Mouse (Mus musculus) Muller cell, postnatal 12 days (primary cell): ENCODE data around the gene Eno3.

Source experiments
- DNase-seq: peaks from one replicate; pipeline ENCODE4 v3.0.0-alpha.2; 2015; ENCODE audit errors: inconsistent ontology term

The Eno3 gene

DNA sequence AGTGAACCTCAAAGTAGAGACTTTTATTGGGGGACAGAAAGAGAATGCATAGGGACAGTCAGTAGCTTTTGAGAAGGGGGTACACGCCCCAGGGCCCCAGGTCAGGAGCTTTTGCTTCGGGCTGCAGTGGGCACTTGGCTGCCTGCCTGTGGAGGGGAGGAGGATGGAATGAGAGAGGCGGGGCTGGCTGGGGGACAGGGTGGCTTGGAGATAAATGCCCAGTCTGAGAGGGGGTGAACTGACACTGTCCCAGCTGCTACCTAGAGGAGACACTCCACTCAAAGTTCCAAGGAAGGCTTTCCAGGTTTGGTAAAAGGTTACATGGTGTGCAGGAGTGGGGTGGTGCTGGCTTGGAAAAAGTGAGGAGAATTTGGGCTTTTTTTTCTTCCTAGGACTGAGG is at the start of gene Eno3:
TSS of gene Eno3 (plus strand) at position 239 of the 400 bp plus-strand sequence.
- no peak for DNase-seq

DNA sequence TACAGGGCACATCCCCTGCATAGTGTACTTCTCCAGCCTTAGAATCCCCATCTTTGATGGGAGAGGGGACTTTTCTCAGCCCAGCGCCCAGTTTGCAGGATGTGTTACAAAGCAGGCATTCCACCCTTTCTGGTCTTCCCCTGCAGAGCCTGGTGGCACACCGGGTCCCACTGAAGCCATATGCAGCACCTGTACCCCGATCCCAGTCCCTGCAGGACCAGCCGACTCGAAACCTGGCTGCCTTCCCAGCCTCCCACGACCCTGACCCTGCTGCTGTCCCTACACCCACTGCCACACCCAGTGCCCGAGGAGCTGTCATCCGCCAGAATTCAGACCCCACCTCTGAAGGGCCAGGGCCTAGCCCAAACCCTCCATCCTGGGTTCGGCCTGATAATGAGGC is 49.4 kb upstream of the Eno3 start:
- no peak for DNase-seq

DNA sequence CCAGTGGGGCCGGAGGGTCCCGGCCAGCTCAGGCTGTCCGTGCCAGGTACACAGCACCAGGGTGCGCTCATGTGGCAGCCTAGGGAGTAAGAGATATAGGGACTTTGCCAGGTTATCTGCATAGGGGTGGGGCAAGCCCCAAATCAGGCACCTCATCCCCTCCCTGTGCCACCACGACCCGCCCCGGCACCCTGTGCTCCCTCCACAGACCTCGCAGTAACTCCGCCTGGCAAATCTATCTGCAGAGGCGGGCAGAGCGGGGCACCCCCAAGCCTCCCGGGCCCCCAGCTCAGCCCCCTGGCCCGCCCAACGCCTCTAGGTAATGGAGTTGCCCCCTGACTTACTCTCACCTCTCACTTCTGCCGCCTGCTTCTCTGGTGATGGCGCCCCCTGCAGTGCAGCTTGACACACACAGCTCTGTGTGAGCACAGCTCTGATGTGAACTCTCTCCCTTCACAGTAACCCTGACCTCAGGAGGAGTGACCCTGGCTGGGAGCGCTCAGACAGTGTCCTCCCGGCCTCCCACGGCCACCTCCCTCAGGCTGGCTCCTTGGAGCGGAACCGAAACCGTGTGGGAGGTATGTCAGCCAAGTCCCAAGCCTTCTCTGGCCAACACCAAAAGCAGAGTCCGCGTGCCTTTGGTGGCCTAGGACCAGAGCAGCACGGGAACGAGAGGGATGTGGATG is 48.5 kb upstream of the Eno3 start:
- DNase-seq, result no peak

DNA sequence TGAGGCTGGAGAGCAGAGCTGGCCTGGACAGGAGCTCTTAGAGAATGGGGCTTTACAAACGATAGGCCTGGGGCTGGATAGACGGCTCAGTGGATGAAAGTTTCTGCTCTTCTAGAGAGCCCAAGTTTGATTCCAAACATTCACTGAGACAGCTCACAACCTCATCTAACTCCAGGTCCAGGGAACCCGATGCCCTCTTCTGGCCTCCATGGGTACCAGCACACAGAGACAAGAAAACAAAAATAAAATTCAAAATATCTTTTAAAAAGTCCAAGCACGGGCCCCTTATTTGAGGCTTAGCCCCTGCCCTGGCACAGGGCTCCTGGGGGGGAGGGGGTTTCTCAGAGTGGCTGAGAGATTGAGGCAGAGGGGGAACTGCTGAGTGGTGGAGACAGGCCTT is 46.2 kb upstream of the Eno3 start:
- no peak for DNase-seq

DNA sequence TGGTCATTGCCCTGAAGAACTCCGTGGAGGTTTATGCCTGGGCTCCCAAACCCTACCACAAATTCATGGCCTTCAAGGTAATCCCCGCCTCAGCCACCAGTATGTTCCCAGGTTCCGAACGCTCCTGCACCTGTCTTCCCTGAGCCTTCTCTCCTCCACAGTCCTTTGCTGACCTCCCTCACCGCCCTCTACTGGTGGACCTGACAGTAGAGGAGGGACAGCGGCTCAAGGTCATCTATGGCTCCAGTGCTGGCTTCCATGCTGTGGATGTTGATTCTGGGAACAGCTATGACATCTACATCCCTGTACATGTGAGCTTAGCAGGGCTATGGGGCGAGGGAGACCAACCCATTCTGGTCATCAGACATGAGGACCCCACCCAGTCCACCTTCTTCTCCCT is 44.5 kb upstream of the Eno3 start:
- no peak for DNase-seq

- peak; percentile 68 for DNase-seq
These were observed 41.9 kb upstream of the Eno3 start for GRCm38 (mm10) chr11:70615074-70615473.

- DNase-seq, result no peak
These were observed 41.4 kb upstream of the Eno3 start, which contains the start of gene 4930544D05Rik for GRCm38 (mm10) chr11:70615516-70616093. TSS of gene 4930544D05Rik (plus strand) at chr11:70615848.

DNA sequence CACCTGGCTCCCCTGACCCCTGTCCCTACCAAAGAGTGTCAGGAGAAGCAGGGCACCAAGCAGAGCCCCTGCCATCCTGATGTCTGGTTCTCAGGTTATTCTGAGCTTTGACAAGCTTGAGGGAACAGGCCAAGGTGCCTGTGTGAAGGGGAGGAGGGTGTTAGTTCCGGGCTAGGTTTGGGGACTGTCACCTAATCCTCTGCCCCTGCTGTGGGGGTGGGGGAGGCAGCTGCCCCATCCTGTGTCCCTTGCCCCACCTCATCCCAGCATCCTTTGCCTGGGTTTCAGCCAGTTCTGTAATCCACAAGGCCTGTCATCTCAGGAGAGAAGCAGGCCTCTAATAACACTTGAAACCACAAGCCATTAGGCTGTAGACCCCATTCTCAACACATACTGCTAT is 37.9 kb upstream of the Eno3 start, which contains the start of gene Chrne:
TSS of gene Chrne (minus strand) at position 116 of the 400 bp plus-strand sequence.
- no peak for DNase-seq

GRCm38 (mm10) chr11:70621972-70622814 is 34.8 kb upstream of the Eno3 start:
- peak; percentile 82 for DNase-seq

DNA sequence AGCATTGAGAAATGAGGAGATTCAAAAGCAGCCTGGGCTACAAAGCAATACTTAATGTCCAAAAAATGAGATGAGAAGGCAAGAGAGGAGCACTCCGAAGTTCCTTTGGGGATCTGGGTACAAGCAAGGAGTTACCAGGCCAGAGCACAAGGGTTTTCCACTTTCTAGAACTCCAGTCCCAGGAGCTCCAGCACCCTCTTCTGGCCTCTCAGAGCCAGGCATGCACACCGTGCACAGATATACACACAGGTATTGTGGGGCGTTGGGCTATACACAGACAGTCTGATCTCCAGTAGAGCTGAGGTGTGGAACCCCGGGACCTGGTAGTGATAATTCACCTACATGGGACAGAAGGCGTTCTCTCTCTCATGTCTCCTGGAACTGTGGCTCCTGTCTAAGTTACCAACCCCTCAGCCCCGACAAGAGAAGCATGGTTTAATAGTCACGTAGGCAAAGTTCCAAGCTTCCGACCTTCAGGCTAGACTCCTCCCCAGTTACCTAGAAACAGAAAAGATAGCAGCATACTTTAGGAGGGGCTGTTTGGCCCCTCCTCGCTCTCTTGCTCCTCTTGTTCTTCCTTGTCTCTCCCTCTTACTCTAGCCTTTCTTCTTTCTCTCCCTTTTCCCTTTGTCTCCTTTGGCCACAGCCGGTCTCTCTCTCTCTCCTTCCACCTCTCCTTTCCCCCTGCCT is 33.8 kb upstream of the Eno3 start:
- no peak for DNase-seq

- DNase-seq, result peak; percentile 39
These were observed 31.5 kb upstream of the Eno3 start for GRCm38 (mm10) chr11:70625473-70625872.

- no peak for DNase-seq
These were observed 30.1 kb upstream of the Eno3 start for GRCm38 (mm10) chr11:70626877-70627276.

DNA sequence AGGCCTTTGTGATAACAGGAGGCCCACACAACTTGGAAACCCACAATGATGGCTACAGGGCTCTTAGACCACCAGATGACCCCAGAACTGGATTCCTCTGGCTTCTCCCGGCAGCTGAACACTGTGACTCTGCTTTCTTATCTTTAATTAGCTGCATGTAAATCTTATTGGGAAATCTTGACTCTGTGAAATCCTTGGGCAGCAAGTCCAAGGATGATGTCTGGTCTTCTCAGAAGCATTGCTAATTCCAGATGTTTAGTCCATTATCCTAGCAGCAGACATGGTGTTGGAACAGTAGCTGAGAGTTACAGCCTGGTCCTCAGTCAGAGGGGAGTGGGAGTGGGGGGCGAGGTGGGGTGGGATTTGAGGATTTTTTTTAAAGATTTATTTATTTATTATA is 28.6 kb upstream of the Eno3 start:
- no peak for DNase-seq

- no peak for DNase-seq
These were observed 27.4 kb upstream of the Eno3 start for GRCm38 (mm10) chr11:70629557-70629956.

GRCm38 (mm10) chr11:70630129-70630528 is 26.9 kb upstream of the Eno3 start:
- no peak for DNase-seq

DNA sequence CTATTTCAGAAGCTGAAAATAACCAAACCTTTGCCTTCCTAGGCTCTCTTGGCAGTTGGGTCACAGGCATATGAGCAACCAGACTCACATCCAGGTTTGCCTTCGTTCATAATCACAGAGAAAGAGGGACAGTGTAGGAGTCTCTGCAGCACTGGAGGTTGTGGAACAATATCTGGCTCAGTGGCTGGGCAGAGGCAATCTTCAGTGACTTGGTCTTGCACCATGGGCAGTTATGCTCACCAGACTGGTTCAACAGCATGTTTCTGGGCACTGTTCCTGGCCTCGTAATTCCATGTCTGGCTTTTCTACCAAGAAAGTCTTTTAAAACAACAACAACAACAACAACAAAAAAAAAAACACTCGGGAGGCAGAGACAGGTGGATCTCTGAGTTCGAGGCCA is 21.4 kb upstream of the Eno3 start:
- DNase-seq, result no peak

DNA sequence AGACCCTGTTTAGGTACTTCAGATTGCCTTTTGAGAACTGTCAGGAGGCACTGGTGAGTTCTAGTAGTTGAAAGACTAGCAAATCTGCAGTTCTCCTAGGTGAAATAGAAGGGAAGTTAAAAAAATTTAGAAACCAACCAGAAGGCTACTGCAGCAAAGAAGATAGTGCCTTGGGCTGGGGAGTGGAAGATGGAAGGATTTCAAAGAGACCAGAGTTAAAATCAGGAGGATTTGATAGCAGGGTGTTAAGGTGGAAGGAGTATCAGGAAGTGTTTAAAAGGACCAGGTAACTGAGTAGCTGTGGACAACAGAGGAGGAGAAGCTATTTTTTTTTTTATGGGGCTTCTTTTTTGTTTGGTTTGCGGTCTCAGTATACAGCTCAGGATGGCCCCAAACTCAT is 19.2 kb upstream of the Eno3 start:
- no peak for DNase-seq

DNA sequence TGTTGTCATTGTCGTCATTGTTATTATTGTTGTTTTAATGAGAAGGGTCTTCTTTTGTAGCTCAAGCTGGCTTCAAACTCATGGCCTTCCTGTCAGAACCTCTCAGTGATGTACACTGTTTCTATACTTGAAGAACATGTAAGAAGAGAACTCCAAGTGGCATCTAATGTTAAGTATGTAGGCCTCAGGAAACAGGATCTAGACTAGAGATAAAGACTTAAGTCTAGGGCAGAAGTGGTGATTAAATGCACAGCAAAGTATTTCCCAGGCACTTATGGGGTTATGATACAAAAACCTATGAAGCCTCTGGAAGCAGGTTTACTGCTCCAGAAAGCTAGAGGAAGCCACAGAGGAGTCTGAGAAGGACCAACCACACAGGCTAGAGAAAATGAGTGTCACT is 18.7 kb upstream of the Eno3 start:
- no peak for DNase-seq

DNA sequence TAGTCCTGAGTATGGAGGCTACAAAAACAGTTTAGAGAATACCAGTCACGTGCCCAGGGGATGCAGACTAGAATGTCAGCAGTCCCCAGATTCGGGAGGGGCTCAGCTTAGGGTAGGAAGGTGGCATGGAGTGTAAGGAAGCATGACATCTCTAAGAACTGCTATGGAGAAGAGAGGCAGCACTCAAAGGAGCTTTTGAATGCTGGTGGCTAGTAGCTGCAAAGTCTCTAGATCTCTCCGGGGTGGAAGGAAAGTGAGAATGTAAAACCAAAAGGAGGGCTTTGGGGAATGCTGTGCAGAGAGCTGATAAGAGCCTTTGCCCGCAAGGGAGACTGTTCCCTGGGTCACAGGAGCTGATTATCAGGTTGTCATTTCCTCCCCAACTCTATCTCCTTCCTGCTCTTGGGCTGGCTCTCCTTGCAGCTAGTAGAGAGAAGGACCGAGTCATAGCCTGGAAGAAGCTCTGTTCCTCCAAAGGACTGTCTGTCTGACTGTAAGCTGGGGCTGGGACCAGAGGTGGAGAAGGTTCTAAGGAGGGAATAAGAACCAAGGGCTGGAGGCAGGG is 18.2 kb upstream of the Eno3 start, which contains the start of gene Gp1ba:
TSS of gene Gp1ba (plus strand) at position 409 of the 565 bp plus-strand sequence.
- DNase-seq, result no peak

DNA sequence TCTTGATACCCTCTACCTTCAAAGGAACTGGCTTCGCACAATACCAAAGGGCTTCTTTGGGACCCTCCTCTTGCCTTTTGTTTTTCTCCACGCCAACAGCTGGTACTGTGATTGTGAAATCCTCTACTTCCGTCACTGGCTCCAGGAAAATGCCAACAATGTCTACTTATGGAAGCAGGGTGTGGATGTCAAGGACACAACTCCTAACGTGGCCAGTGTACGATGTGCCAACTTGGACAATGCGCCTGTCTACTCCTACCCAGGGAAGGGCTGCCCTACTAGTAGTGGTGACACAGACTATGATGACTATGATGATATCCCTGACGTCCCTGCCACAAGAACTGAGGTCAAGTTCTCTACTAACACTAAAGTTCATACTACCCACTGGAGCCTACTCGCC is 17.0 kb upstream of the Eno3 start:
- no peak for DNase-seq

DNA sequence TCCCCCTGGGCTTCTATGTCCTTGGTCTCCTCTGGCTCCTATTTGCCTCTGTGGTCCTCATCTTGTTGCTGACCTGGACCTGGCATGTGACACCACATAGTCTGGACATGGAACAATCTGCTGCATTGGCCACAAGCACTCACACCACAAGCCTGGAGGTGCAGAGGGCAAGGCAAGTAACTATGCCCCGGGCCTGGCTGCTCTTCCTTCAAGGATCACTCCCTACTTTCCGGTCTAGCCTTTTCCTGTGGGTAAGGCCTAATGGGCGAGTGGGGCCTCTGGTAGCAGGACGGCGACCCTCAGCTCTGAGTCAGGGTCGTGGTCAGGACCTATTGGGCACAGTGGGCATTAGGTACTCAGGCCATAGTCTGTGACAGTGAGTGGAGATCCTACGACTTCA is 15.8 kb upstream of the Eno3 start:
- no peak for DNase-seq

- DNase-seq, result no peak
These were observed 14.0 kb upstream of the Eno3 start for GRCm38 (mm10) chr11:70643051-70643450.
